Mouse (Mus musculus) G1E-ER4 (cell line): ENCODE results near the gene Wdr5. TPM values are rescaled to one million over a fixed set of nuclear protein-coding genes. Genes with fewer than 3 reads are reported as not detected.

ENCODE experiments used
- GATA1 ChIP-seq: IDR thresholded peaks from one replicate; pipeline ENCODE4 v1.8.0; 2012; ENCODE audit warnings: low read length, inconsistent platforms
- polyA plus RNA-seq: library from polyadenylated mRNA; stranded (reverse); fragments of >175 nt; gene quantifications from 2 replicates; pipeline ENCODE4 v1.2.3, GENCODE M21; 2012

Wdr5 gene
- polyA plus RNA-seq, 1 experiment, result 168 TPM

DNA sequence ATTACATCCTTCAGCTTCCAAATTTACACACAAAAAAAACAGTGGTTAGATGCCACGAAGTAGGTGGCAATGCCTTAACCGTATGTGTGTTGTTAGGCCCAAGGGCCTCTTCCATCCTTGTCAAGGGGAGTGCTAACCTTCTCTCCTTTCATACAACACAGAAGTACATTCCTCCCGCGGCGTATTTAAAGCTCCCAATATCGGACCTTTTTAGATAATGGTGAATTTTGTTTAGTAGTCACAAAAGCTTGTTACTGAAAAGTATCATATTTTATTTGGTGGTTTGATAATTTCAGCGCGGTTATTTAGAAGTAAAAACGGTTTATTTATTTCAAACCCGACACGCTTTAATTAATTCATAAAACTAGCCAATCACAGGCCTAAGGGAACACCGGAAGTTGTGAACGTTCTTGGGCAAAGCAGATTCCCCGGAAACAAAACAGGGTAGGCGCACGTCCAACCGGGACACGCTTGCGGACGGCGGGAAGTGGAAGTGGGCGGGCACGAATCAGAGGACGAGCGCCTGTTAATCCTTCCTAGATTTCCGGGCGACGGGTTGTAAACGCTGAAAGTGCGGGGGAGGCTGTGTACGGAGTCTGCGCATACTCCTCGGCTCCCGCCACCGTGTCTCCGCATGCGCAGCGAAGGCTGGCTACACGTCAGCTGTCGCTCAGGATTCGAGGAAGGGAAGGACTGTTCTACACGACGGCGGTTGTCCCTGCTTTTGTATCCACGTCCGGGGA is 25.0 kb downstream of the Wdr5 start:
- TF ChIP-seq GATA1, result no peak

DNA sequence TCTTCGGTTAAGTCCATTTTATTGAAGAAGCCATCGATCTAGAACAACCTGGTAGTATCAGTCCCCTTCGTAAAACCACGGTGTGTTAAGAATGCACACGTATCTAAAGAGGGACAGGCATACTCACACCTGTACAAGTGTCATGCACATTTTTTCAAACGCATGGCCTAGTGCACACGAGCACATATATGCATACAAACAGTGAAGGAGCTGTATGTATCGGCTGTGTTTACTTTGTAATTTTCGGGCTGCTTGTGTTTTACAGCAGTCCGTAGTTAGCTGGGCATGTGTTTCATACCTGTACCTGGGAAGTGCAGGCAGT is 25.5 kb downstream of the Wdr5 start:
- no peak for TF ChIP-seq GATA1

DNA sequence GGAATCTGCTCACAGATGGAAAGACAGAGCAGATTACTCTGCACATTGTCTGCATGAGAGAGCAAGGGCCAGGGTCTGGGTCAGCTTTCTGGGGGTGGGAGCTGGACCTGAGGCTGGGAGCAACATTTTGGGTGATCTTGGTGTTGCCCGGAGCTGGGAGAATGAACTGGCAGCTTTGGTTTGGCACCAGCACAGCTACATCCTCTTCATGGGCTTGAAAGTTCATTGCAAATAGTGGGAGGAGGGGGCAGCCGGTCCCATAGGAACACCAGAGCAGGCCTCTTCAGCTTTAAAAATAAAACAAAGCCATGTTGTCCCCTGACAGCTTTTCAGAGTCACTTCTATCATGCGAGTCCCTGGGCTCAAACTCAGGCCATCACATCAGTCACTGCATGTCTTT is 26.3 kb downstream of the Wdr5 start:
- TF ChIP-seq GATA1, result no peak

DNA sequence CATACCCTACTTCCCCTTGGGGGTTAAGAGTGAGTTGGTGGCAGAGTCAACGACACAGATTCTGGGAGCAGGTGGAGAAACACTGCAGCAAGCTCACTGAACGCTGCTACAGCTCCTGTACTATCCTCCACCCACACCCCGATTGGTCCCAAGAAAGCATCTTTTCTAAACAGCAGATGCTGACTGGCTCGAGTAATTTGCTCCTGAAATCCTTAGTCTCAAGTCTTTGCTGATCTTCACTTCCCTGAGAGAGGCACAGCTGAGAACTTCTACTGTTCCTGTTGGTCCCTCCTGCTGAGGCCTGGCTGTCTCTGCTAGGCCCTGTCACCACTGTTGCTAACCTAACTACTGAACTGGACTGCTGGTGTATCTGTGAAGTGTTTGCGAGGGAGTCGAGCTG is 29.7 kb downstream of the Wdr5 start:
- TF ChIP-seq GATA1, result no peak

DNA sequence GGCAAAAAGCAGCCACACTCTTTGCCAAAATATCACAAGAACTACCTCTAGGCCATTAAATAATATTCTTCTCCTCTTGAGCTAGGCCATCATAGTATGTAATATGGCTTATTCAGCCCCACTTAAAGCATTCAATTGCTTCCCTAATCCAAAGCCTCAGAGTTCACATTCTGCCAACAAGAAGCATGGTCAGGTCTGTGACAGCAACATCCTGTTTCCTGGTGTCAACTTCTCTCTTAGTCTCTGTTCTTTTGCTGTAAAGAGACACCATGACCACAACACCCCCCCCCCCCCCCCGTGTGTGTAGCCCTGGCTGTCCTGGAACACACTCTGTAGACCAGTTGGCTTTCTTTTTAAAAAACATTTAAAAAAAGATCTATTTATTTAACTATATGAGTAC is 32.4 kb downstream of the Wdr5 start:
- TF ChIP-seq GATA1, result no peak

DNA sequence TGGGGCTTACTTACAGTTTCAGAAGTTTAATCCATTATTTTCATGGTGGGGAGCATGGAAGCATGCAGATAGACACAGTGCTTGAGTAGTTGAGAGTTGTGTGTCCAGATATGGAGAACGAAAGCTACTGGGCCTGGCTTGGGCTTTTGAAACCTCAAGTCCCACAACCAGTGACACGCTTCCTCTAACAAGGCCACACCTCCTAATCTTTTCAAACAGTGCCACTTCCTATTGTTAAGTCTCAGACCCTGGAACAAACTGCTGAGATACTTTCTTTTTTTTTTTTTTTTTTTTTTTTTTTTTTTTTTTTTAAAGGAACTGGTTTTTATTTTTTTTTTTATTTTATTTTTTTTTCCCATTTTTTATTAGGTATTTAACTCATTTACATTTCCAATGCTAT is 33.0 kb downstream of the Wdr5 start:
- no peak for TF ChIP-seq GATA1

DNA sequence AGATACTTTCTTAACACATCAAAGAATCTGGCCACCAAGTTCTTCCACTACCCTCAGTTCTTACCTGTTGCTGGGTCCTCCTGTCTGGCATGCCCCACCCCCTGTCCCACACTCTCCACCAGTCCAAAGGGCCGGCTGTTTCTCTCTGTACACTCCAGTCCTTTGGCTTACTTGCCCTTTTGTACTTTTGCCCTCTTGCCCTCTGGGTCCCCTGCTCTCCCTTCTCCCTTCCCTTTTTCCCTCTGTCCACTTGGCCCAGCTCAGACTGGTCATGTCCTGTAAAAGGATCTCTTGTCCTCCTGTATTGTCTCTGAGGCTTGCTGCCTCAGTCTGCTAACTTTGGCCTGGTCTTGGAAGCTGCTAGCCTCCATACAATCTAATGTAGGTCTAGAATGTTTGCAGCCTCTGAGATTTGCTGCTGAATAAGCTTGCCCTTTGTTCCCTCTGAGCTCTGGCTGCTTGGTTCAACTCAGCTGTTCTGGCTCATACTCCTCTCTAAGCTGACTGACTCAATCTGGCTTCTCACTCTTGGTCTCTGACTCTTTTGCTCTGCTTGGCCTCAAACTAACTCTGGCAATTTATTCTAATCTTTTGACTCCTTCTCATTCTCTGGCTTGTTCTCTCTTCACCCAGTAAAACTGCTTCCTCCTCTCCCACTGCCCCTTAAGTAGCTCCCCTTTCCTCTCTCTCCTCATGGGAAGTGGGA is 33.9 kb downstream of the Wdr5 start:
- TF ChIP-seq GATA1, result no peak

DNA sequence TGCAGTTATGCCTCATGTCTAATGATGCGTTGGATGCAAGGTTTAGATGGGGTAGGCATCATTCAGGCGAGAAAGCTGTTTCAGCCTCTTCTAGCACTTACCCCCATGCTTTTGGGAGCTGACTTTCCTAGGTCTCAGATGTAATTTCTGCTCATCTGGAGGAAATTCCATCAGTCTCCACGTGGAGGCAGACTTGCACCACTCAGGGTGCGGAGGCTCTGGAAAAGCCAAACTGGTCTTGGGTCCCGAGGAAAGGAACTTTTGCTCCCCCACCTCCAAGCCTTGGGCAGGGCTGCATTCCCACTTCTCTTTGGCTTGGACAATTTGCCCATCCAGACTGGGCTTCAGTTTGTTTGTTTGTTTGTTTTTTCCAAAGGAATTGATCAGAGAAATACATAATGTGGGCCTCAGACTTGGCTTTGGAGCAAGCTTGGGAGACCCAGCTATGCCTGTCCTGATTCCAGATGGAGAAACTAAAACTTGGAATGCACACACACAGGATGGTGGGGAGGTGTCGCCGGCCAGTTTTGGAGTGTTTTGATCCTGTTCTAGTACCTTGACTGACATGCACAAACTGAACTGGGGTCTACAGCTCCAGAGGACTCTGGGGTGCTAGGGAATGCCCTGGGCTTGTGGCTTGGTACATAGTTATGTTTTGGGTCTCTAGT is 37.8 kb downstream of the Wdr5 start:
- TF ChIP-seq GATA1, result no peak

DNA sequence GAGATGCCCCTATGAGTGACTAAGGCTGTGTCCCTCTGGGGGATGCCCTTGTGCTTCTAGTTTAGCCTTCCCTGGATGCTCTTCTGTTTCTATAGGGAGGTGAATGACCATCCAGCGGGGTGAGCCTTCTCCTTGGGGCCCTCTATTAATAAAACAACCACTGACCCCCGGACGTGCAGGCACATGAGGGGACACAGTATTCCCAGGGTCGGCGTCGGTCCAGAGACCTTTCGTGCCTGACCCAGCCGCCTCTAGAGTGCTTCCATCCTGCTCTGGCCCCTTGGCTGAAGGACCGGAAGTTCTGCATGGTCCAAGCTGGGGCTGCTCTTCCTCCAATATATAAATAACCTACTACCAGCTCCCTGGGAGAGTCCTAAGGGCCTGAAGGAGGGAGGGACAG is 39.4 kb downstream of the Wdr5 start:
- TF ChIP-seq GATA1, result no peak

DNA sequence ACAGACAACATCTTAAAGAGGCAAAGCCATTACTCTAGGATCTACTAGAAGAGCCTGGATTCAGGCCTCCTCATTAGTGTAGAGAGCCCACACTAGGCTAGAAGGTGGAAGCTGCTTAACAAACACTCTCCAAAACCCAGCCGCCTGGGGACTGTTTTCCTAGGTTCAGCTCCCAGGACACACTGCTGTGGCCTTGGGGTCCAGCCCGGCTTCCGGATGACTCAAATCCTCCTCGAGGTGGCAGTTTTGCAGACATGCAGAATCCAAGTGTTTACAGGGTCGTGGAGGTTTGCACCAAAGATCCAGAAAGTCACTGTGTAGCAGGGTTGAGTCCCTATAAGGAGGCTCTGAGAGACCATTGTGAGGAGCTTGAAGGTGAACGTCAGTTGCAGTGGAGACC is 42.0 kb downstream of the Wdr5 start:
- TF ChIP-seq GATA1, result no peak

DNA sequence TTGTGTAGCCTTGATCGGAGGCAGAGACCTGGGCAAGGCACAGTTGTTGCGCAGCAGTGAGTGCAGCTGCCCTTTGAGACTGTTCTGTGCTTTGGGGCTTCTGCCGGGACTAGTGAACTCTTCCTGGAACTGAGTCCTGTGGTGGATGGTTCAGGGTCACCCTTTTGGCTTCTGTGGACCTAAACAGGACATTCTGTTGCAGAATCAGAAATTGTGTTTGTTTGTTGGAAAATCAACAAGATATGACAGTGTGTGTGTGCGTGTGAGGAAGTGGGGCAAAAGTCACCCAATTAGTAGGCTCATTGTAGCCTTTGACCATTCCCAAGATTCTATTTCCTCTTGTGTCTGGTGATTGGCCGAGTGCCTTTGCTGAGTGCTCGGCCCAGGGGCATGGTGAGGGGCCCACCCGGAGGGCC is 45.8 kb downstream of the Wdr5 start:
- no peak for TF ChIP-seq GATA1

DNA sequence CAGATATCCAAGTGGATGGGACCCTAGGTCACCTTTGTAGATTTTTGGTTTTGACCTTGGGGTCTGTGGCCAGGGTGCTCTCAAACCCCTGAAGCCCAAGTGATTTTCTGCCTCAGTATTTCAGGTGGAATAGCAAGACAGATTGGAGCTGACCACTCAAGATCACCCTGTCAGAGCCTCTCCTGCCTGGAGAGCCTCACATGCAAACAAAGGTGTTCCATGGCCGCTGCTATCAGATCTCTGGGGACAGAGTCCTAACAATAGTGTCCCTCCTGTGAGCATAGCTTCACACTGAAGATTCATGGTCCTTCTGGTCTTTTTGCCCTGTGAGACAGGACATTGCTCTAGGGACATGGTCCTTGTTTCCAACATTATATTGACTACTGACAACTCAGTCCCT is 46.2 kb downstream of the Wdr5 start:
- TF ChIP-seq GATA1, result no peak

DNA sequence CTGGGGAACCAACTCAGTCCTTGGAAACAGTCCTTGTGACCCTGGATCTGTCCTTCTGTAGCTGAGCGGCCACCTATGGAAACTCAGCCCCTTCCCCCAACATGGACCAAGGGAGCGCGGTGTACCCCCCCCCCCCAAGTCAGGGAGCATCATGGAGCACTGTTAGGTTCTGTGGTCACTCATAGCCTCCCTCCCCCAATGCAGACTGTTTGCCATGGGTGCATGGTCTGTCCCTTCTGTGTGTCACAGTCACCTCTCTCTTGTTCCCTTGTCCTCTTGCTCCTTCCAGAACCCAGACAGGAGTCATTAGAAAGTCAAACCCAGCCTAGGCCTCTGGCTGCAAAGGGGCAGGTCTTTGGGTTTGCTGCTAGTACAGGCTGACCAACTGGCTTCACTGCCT is 46.9 kb downstream of the Wdr5 start:
- TF ChIP-seq GATA1, result no peak

DNA sequence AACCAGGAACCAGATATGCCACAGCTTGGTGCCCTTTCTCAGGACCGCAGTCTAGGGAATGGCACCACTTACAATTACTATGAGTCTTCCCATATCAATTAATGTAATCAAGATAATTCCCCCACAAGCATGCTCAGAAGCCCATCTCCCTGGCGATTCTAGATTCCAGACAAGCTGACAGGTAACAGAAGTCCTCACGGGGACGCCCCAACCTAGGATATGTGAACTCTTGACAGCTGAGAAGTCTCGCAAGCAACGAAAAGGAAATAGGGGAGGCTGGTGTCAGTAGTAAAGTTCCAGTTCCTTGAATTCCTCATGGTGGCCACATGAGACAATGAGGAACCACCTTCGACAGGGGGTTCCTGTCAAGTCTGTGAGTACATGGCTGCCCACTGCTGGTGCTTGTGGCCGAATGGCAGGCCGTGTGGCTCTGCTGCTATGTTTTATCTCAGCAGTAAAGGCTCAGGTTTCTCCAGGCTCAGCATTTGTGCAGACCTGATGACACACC is 48.7 kb downstream of the Wdr5 start:
- TF ChIP-seq GATA1, result no peak

DNA sequence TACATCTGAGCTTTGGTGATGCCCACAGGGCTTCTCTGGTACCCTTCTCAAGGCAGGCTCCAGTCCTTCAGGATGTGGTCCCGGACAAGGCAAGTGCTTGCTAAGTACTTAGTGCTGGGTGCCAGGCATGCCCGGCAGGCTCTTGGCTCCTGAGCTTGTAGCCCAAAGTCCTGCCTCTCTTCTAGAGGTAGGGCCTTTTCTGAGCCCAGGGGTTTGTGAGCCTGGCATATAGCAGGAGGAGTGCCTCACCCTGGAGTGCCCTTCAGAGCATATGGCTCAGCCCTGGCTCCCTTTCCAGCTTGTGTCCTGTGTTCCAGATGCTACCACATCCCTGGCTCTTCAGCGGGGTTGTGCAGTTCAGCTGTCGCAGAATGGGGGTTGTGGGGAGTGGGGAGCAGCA is 49.7 kb downstream of the Wdr5 start:
- no peak for TF ChIP-seq GATA1

DNA sequence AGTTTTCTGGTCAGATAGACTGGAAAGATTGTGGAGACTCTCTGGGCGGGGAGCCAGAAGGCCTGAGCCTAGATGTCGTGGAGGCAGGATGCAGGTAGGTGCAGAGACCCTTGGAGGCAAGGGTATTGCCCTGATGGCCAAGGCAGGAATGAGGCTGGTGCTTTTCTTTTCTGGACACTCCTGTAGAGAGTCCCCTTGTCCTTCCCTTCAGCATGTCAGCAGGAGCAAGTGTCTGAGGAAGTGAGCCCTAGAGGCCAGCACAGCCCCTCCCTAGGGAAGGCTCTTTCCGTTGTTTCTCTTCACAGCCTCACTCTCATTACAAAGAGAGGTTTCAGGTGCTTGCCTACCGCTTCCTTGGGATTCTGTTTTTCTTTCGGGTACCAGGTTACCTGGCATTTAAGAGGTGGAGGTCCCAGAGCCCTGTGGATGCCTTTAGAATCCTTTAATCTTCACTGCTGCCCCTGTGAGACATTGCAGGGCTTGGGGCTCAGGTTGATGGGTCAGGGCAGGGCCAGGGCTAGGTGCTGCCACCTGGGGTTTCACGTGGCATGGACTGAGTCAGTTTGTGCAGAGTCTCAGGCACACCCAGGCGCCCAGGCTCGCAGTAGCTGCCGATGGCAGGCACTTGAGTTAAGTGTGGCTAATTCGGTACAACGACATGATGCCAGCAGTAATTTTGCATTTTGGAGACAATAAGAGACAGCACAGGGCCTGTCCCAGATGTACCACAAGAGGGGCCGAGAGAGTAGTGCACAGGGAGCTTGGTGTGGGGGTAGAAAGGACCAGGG is 50.6 kb downstream of the Wdr5 start:
- no peak for TF ChIP-seq GATA1
